Mouse (Mus musculus) liver, embryonic 13.5 days (tissue): Measurements from ENCODE around the gene Etl4. TPM values are rescaled to one million over a fixed set of nuclear protein-coding genes. Genes with fewer than 3 reads are reported as not detected.

ENCODE experiments used
- ATAC-seq: fragments of 200-750 bp; cut with Nextera tagmentation; 2 replicates; pipeline ENCODE4 v1.8.0; 2017; ENCODE audit warnings: low read depth, mild to moderate bottlenecking, moderate number of reproducible peaks, moderate library complexity
- DNase-seq: peaks from one replicate; pipeline ENCODE4 v3.0.0; 2022
- H3K27ac ChIP-seq: fragments of 300-500 bp; sonication (generic); 2 replicates; pipeline ENCODE4 v1.5.1; 2015; ENCODE audit warnings: moderate library complexity, mild to moderate bottlenecking, inconsistent platforms
- H3K27me3 ChIP-seq: fragments of 300-500 bp; sonication (generic); 2 replicates; pipeline ENCODE4 v1.6.1; 2015; ENCODE audit warnings: mild to moderate bottlenecking, inconsistent platforms
- H3K36me3 ChIP-seq: fragments of 300-500 bp; sonication (generic); 2 replicates; pipeline ENCODE4 v1.6.1; 2015; ENCODE audit warnings: mild to moderate bottlenecking, inconsistent platforms
- H3K4me1 ChIP-seq: fragments of 300-500 bp; sonication (generic); replicated peaks from 2 replicates; pipeline ENCODE4 v1.6.1; 2015; ENCODE audit warnings: inconsistent platforms
- H3K4me2 ChIP-seq: fragments of 300-500 bp; sonication (generic); 2 replicates; pipeline ENCODE4 v1.6.1; 2015; ENCODE audit warnings: inconsistent platforms, mild to moderate bottlenecking, moderate library complexity
- H3K4me3 ChIP-seq: fragments of 300-500 bp; sonication (generic); replicated peaks from 2 replicates; pipeline ENCODE4 v1.5.1; 2015; ENCODE audit warnings: mild to moderate bottlenecking, inconsistent platforms
- H3K9ac ChIP-seq: fragments of 300-500 bp; sonication (generic); 2 replicates; pipeline ENCODE4 v1.6.1; 2015; ENCODE audit warnings: mild to moderate bottlenecking, inconsistent platforms
- H3K9me3 ChIP-seq: fragments of 300-500 bp; sonication (generic); replicated peaks from 2 replicates; pipeline ENCODE4 v1.6.1; 2016; ENCODE audit warnings: inconsistent platforms
- WGBS: fragments of 180-500 bp; shearing (Covaris S2); methylation state at CpG from one replicate; pipeline ENCODE4 v1.1.7; 2015; ENCODE audit not compliant: insufficient replicate concordance; 5-methylcytosine and 5-hydroxymethylcytosine counted together
- polyA plus RNA-seq: library from polyadenylated mRNA; unstranded; fragments of >200 nt; fragmentation: Nextera tagmentation; extraction: Ambion mirVana; gene quantifications from 2 replicates; pipeline ENCODE4 v1.2.1, GENCODE M21; 2015

Etl4 gene
- polyA plus RNA-seq, 1 experiment from 2014 or later: 2.7 TPM

DNA sequence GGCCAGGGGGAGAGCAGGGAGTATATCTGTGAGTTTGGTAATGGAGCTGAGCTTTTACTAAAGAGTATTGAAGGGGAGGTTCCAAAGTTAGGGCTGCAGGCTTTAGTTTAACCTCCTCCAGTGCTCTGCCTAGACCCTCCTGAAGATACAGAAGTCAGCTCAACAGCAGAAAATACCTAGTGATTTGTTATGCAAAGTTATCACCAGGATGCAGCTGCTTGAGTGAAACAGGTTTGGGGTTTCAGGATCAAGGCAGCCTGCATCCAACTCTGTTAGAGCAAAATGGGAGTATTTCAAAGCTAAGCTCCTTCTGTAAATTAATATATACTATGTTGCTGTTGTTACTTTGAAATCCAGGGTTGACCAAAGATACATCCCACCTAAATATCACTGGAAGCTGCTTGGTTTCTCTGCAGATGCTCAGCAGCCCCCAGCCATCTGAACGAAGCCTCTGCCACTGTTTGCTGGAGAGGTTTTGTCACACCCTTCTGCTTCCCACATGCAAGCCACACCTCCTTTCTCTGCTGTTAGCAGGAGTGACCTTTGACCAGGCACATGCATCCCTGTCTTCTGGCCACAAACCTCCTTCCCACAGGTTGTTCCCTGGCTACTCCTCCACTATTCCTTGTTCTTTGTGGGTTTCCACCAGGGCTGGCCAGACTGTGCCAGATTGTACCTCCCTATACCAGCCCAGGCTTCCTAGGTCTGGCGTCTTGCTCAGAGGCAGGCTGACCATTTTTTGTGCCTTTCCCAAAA is 814.6 kb downstream of the Etl4 start:
- DNase-seq (no peak), ATAC-seq (no peak)
- Histone ChIP-seq H3K9me3 (no peaks in the 10 kb centered on the region), H3K9ac (no peak overlapping the region), H3K27ac (no peak overlapping the region), H3K27me3 (no peaks in the 10 kb centered on the region), H3K4me3 (no peak overlapping the region), H3K36me3 (no peaks in the 10 kb centered on the region), H3K4me2 (no peak overlapping the region), H3K4me1 (no peaks in the 10 kb centered on the region; the same call in none of the 2 replicates)
- WGBS: 26% methylated on average over 2 of the region's 2 CpGs

DNA sequence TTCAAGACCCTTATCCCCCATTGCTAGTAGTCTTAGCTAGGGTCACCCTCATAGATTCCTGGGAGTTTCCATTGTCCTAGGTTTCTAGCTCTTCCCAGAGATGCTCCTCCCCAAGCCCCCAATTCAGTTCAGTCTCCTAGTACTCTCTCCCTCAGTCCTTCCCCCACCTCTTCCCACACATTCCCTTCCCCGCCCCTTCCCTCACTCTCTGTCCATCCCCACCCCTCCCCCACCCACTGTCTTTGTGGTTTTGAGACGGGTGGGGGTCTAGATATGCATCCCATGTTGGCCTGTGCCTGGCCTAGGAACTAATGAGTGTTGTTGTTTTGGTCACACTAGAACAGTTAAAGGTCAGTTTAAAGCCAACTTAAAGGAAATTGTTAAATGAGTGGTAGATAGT is 817.4 kb downstream of the Etl4 start:
- ATAC-seq: no peak
- Histone ChIP-seq H3K4me2 (no peak overlapping the region), H3K27ac (no peak overlapping the region), H3K9ac (no peak overlapping the region), H3K36me3 (no peaks in the 10 kb centered on the region), H3K9me3 (no peaks in the 10 kb centered on the region), H3K4me1 (no peaks in the 10 kb centered on the region; the same call in none of the 2 replicates), H3K27me3 (no peaks in the 10 kb centered on the region), H3K4me3 (no peak overlapping the region)
- WGBS: 30% methylated on average over 2 of the region's 2 CpGs
- DNase-seq: no peak

DNA sequence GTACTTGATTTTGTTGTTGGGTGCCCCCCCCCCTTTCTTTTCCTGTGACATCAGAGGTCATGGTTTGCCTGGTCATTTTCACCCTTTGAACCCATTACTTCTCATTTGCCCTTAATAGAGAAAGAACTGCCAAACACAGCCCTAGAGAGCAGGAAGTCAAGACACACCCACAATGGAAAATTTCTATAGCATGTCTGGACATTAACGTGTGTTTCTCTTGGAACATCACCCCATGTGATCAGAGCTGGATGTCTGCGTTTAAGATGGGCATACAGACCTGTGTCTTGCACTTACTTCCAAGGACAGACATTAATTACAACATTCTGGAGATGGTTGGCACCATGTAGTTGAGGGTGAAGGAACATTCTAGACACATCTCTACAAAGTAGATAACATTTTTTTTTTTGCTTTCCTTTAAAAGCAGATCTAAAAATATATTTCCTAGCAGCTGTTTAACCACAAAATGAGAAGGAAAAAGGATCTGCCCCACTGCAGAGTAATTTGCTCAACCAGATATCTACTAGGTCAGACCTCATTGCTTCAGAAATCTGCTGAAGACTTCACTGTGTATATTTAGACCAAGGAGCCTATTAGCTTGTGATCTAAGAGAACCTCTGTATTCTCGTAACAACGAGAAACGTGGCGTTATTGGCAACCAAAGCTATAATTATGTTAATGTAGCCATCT is 818.3 kb downstream of the Etl4 start:
- no peak for DNase-seq
- Histone ChIP-seq H3K4me3 (no peak overlapping the region), H3K36me3 (no peaks in the 10 kb centered on the region), H3K4me2 (no peak overlapping the region), H3K9me3 (no peaks in the 10 kb centered on the region), H3K9ac (no peak overlapping the region), H3K4me1 (no peaks in the 10 kb centered on the region; the same call in 1 of the 2 replicates), H3K27ac (no peak overlapping the region), H3K27me3 (no peaks in the 10 kb centered on the region)
- 47% methylated on average over 6 of the region's 6 CpGs for WGBS
- no peak for ATAC-seq

DNA sequence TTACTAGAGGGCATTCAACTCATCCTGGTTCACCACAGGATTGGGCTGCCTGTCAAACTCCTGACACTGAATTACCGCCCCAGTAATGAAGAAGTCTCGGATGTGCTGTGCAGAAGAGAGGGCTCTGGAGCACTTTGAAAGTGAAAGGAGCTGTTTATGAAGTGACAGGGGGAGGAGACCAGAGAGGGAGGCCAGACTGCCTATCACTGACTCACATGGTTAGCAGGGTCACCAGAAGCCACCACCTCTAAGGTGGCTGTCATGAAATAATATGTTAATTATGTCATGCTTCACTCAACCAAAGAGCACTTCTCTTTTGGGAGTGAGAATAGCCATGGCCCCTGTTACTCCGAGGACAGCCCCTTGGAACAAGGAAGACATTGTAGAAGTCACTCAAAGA is 825.9 kb downstream of the Etl4 start:
- no peak overlapping the region for H3K4me3 ChIP-seq
- ATAC-seq (no peak), DNase-seq (no peak)
- WGBS: 63% methylated on average over 3 of the region's 3 CpGs
- no peak overlapping the region for H3K4me2 ChIP-seq
- H3K9ac ChIP-seq: no peak overlapping the region
- H3K9me3 ChIP-seq: no peaks in the 10 kb centered on the region
- no peaks in the 10 kb centered on the region for H3K36me3 ChIP-seq
- H3K4me1 ChIP-seq: 0 out of 2 replicates have a peak, but pooled peaks cover 4% of the 10 kb centered on the region
- H3K27ac ChIP-seq: no peak overlapping the region
- no peaks in the 10 kb centered on the region for H3K27me3 ChIP-seq

DNA sequence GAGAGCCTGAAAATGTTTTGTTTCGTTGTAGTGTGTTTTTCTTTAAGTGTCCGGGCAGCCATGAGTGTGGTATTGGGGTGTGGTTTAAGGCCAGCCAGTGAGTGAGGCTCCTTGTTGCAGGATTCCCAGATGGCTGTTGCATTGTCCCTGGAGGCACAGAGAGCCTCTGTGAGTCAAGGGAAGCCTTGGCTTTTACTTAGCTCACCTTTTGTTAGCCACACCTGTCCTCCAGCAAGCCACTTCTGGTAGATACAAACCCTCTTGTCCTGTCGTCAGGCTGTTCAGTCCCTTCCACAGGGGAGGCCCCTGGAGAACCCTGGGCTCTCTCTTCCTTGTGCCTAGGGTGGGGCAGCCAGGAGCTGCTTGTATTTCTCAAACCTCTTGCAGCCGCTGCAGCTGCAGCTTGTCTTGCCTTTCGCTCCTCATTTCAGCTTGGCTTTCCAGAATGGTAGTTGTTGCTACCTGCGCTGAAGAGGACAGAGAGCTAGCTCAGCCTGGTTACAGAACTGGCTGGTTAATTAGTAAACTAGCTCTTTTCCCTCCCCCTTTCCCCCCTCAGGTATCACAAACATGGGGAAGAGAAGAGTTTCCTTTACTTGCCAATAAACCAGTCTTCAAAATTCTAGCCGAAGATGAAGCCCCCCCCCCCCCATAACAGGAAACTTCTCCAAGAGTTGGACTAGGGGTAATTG is 826.9 kb downstream of the Etl4 start:
- Histone ChIP-seq H3K9ac (no peak overlapping the region), H3K9me3 (no peaks in the 10 kb centered on the region), H3K4me1 (0 out of 2 replicates have a peak, but pooled peaks cover 4% of the 10 kb centered on the region), H3K36me3 (no peaks in the 10 kb centered on the region), H3K27me3 (no peaks in the 10 kb centered on the region), H3K27ac (no peak overlapping the region), H3K4me3 (no peak overlapping the region), H3K4me2 (peak overlapping the region; percentile 23; the same call in 1 of the 2 replicates)
- ATAC-seq: no peak
- no peak for DNase-seq
- 57% methylated on average over 7 of the region's 7 CpGs for WGBS

DNA sequence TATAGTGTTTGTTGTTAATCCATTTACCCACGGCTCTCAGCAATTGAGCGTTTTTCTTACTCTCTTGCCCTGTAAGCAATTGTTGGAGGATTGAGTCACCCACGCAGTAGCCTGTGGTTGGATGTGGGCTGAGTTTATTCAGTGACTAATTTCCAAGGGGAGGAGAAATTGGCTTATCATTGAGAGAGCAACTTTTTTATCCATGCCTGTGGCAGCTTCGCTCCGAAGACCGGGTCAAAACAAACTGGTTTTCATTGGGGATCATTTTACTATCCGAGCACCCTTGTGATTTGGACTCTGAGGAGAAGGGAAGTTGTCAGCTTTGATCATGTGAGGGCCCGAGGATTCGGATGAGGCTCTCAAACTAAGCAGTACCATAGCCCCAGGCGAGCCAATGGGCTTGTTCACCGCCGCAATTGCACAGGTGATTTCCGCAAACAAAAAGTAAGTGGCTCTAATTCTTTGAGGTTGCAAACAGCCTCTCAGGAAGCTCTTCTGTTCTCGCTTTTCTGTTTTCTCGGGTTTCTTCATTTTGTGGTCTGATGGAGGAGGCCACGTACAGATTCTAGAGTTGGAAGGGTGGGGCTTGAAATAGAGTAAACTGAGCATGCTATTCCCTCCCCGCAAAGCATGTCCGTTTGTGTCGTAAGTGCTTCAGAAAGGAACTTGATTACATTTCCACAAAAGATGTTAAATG is 827.7 kb downstream of the Etl4 start:
- 0 out of 2 replicates have a peak, but pooled peaks cover 4% of the 10 kb centered on the region for H3K4me1 ChIP-seq
- WGBS: 61% methylated on average over 19 of the region's 19 CpGs
- ATAC-seq (no peak), DNase-seq (no peak)
- no peak overlapping the region for H3K9ac ChIP-seq
- no peaks in the 10 kb centered on the region for H3K9me3 ChIP-seq
- H3K27ac ChIP-seq: no peak overlapping the region
- H3K4me3 ChIP-seq: no peak overlapping the region
- H3K36me3 ChIP-seq: no peaks in the 10 kb centered on the region
- H3K4me2 ChIP-seq: peak overlapping the region; percentile 23
- no peaks in the 10 kb centered on the region for H3K27me3 ChIP-seq

DNA sequence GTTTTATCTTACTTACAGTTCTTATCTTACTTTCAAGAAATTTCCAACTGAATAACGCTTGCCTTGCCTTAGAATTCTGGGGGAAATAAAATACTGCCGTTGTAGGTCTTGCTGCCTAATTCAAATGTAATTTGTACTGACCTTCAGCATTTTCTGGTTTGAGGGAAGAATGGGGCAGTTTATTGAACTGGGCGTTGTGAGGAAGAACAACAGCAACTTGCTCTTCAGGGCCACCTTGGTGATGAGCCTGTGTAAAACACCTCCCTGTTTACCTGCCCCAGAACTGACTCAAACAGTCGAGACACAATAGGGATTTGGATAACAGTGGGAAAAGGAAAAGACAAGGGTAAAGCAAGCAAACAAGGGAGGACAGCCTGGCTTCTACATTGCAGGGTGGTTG is 828.3 kb downstream of the Etl4 start:
- WGBS: 55% methylated on average over 4 of the region's 4 CpGs
- no peak overlapping the region for H3K27ac ChIP-seq
- no peak for ATAC-seq

DNA sequence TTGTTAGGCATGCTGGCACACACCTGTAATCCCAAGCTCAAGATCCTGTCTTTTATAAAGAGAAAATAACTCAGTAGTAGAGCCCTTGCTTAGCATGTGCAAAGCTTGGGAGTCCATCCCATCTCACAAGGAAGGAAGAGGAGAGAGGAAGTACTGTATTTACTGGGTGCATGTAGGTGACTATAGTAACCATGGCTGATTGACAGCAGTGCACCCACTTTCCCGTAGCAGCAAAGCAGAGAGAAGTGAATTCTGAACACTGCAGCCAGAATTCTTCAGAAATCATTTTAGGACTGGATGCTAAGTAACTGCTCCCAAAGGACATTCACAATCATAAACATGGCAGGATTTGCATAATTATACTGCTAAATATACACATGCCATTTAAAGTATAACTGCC is 838.1 kb downstream of the Etl4 start:
- 0 out of 2 replicates have a peak, but pooled peaks cover 3% of the 10 kb centered on the region for H3K36me3 ChIP-seq
- no peaks in the 10 kb centered on the region for H3K9me3 ChIP-seq
- DNase-seq: no peak
- no peaks in the 10 kb centered on the region for H3K4me1 ChIP-seq
- H3K4me3 ChIP-seq: no peak overlapping the region
- no peak overlapping the region for H3K9ac ChIP-seq
- H3K27ac ChIP-seq: no peak overlapping the region
- ATAC-seq: no peak
- no peak overlapping the region for H3K4me2 ChIP-seq
- 29% methylated on average over 1 of the region's 1 CpGs for WGBS
- no peaks in the 10 kb centered on the region for H3K27me3 ChIP-seq

More for the DNA sequence above, 828.3 kb downstream of the Etl4 start:
- Histone ChIP-seq H3K27me3 (no peaks in the 10 kb centered on the region), H3K4me2 (no peak overlapping the region), H3K4me1 (0 out of 2 replicates have a peak, but pooled peaks cover 4% of the 10 kb centered on the region), H3K36me3 (no peaks in the 10 kb centered on the region), H3K9ac (no peak overlapping the region), H3K9me3 (no peaks in the 10 kb centered on the region), H3K4me3 (no peak overlapping the region)
- no peak for DNase-seq

DNA sequence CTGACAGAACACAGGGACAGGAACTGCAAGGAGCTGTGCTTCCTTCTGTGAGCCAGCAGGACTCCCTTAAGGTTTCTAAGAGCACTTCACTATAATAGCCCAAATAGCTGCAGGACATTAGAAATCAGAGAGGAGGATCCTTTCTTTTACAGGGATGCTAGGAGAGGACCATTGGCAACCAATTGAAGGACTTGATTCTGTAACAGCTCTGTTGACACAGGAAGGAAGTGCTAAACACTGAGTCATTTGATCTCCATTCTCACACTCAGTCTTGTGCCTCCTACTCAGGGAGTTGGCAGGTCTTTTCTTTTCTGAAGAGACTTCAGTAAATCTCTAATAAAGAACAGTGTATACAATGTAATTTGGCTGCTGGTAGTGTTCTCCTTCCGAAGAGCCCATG is 838.9 kb downstream of the Etl4 start:
- Histone ChIP-seq H3K27me3 (no peaks in the 10 kb centered on the region), H3K36me3 (0 out of 2 replicates have a peak, but pooled peaks cover 3% of the 10 kb centered on the region), H3K4me1 (no peaks in the 10 kb centered on the region), H3K4me3 (no peak overlapping the region), H3K27ac (no peak overlapping the region), H3K4me2 (no peak overlapping the region), H3K9me3 (no peaks in the 10 kb centered on the region), H3K9ac (no peak overlapping the region)
- DNase-seq: no peak
- ATAC-seq: no peak
- WGBS: 64% methylated on average over 1 of the region's 1 CpGs

DNA sequence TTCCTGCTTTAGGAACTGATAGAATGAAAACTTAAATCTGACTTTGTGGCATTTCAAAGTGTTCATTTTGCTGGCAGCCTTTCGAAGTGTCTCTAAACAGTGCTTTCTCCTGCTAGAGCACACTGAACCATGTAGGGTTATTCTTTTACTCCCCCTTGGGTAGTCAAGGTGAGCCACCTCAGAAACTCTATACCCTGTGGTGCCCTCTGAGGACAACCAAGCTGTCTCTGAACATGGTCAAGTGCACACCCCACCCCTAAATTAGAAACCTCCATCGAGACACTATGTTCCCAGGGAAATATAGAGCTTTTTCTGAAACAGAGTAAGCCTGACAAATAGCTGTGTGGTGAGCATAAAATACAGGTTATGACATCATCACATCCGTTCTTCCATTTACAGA is 840.1 kb downstream of the Etl4 start:
- no peak overlapping the region for H3K4me3 ChIP-seq
- no peaks in the 10 kb centered on the region for H3K36me3 ChIP-seq
- ATAC-seq: no peak
- DNase-seq: no peak
- H3K4me2 ChIP-seq: no peak overlapping the region
- H3K9me3 ChIP-seq: no peaks in the 10 kb centered on the region
- no peaks in the 10 kb centered on the region for H3K4me1 ChIP-seq
- no peaks in the 10 kb centered on the region for H3K27me3 ChIP-seq
- no peak overlapping the region for H3K27ac ChIP-seq
- WGBS: 54% methylated on average over 3 of the region's 3 CpGs
- no peak overlapping the region for H3K9ac ChIP-seq
